Mouse (Mus musculus) liver, embryonic 11.5 days (tissue): ENCODE results near the gene Gm14685. TPM values are rescaled to one million over a fixed set of nuclear protein-coding genes. Genes with fewer than 3 reads are reported as not detected.
"Not testable (repeated sequence)": the region's sequence is repeated elsewhere in the genome, so short reads cannot be mapped to it uniquely, and the experiment has no call there.

Experiments
- ATAC-seq: fragments of 200-750 bp; cut with Nextera tagmentation; replicated peaks from 2 replicates; pipeline ENCODE4 v1.8.0; 2017; ENCODE audit warnings: moderate number of reproducible peaks, mild to moderate bottlenecking, moderate TSS enrichment, moderate library complexity; ENCODE audit not compliant: low FRiP score
- DNase-seq: peaks from one replicate; pipeline ENCODE4 v3.0.0-alpha.2; 2017; ENCODE audit warnings: low spot score
- H3K27ac ChIP-seq: fragments of 300-500 bp; sonication (generic); 2 replicates; pipeline ENCODE4 v1.5.1; 2014; ENCODE audit warnings: mild to moderate bottlenecking, low read depth, low read length, control low read depth
- H3K27me3 ChIP-seq: fragments of 300-500 bp; sonication (generic); replicated peaks from 2 replicates; pipeline ENCODE4 v1.6.1; 2014; ENCODE audit warnings: low read length, mixed read lengths; ENCODE audit not compliant: control insufficient read depth, insufficient read depth
- H3K36me3 ChIP-seq: fragments of 300-500 bp; sonication (generic); 2 replicates; pipeline ENCODE4 v1.6.1; 2014; ENCODE audit warnings: mild to moderate bottlenecking, low read length, moderate library complexity, mixed read lengths; ENCODE audit not compliant: control insufficient read depth, insufficient read depth
- H3K4me1 ChIP-seq: fragments of 300-500 bp; sonication (generic); replicated peaks from 2 replicates; pipeline ENCODE4 v1.6.1; 2014; ENCODE audit warnings: low read length, mixed read lengths; ENCODE audit not compliant: control insufficient read depth, insufficient read depth
- H3K4me2 ChIP-seq: fragments of 300-500 bp; sonication (generic); 2 replicates; pipeline ENCODE4 v1.6.1; 2014; ENCODE audit warnings: mild to moderate bottlenecking, control low read depth, moderate library complexity
- H3K4me3 ChIP-seq: fragments of 300-500 bp; sonication (generic); 2 replicates; pipeline ENCODE4 v1.5.1; 2014; ENCODE audit warnings: low read depth, low read length, control low read depth
- H3K9ac ChIP-seq: fragments of 300-500 bp; sonication (generic); 2 replicates; pipeline ENCODE4 v1.6.1; 2014; ENCODE audit warnings: low read depth, low read length, control low read depth
- H3K9me3 ChIP-seq: fragments of 300-500 bp; sonication (generic); 2 replicates; pipeline ENCODE4 v1.6.1; 2016; ENCODE audit warnings: low read length, inconsistent platforms, mixed read lengths; ENCODE audit not compliant: control insufficient read depth
- WGBS: fragments of 180-500 bp; shearing (Covaris S2); extraction: QIAGEN DNeasy Blood & Tissue Kit; methylation state at CpG from one replicate; pipeline ENCODE4 v1.1.7; 2014; 5-methylcytosine and 5-hydroxymethylcytosine counted together
- polyA plus RNA-seq: library from polyadenylated mRNA; unstranded; fragments of >200 nt; fragmentation: Nextera tagmentation; extraction: Ambion mirVana; gene quantifications from 2 replicates; pipeline ENCODE4 v1.2.1, GENCODE M21; 2014

The Gm14685 gene
- 0.13 TPM in 1 of 2 replicates, not detected in the other for polyA plus RNA-seq

DNA sequence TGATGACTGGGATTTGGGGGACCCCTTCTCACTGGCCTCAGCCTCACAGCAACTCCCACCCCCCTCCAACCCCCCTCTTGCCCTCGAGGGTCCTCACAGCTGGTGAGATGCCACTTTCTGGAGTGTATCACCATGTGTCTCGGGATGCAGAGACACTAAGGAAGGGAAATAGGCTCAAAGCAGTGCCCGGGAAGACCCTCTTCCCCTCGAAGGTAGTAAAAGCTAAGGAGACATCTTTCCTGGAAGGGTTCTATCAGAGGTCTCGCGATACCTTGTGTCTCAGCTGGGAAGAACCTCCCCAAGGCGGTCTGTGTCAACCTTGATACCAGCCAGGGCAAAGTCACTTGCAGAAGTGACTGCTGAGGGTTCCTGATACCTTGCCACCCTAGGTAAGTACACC, at the start of gene Gm14685:
TSS of gene Gm14685 (plus strand) at position 301 of the 400 bp plus-strand sequence.
- H3K4me2 ChIP-seq, H3K4me1 ChIP-seq, H3K9ac ChIP-seq, DNase-seq, ATAC-seq, H3K27me3 ChIP-seq, H3K4me3 ChIP-seq, H3K36me3 ChIP-seq, H3K9me3 ChIP-seq, H3K27ac ChIP-seq: not testable (repeated sequence)
- WGBS: no CpG with 5 or more reads among the region's 7 CpGs

DNA sequence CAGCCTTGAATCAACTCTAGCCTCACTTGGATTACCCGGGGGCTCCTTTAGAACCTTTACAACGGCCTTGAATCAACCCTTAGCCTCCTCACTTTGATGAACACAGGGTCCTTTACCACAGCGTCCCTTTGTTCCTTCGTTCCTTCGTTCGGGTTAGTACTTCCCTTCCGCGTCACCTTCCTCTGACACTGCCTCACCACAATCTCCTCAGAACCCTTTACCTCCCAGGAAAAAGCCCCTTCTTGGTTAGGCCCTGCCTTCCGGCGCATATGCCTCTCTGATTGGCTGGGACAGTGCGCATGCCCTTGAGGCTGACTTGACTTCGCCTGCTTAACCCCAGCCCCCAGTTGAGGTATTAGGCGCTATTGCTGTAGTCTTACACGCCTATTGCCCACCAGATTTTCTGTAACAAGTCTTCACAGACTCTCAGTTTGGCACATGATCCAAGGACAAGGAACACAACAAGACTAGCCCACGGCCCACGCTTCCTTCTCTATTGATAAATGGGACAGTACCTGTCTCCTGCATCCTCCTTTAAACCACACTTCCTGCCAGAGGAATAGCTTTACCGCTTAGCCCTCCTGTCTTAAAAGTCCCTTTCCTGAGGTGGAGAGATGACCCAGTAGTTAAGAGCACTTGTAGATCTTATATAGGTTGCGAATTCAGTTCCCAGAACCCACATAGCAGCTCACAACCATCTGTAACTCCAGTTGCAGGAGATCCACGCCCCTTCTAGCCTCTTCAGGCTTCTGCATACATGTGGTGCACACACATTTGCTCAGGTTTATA, 34.4 kb upstream of the Gm14685 start, which contains the start of gene Xlr4a:
TSS of gene Xlr4a (minus strand) at position 212 of the 789 bp plus-strand sequence.
- not testable (repeated sequence) for H3K4me2 ChIP-seq, H3K9me3 ChIP-seq, H3K27me3 ChIP-seq, H3K4me1 ChIP-seq, H3K36me3 ChIP-seq, ATAC-seq, H3K9ac ChIP-seq, H3K4me3 ChIP-seq, DNase-seq, H3K27ac ChIP-seq
- 61% methylated on average over 17 of the region's 19 CpGs for WGBS

DNA sequence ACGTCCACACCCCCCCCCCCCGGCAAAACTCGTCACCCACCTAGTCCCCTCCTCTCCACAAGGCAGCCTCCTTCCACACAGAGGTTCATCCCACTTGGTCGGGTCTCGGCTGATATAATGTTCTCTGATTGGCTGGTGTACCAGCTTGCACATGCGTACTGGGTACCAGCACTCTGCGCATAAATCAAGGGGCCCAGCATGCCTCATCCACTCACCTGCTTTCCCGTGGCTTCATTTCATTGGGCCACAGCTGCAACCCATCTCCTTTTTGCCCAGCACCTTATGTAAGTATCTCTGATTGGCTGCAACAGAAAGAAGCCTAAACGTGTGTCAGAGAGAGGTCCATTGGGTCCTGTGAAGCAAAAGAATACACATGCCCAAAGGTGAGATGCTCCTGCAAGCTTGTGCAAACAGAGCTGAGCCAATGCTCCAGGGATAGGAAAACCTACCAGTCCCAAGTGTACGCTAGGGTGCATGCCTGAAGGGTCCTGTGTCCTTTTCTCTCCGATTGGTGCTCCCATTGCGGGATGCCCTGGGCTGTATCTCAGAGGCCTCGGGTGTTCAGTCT, 19.8 kb upstream of the Gm14685 start, which contains the start of gene Xlr3a:
TSS of gene Xlr3a (minus strand) at position 155 of the 568 bp plus-strand sequence.
- DNase-seq, H3K4me1 ChIP-seq, H3K27ac ChIP-seq, H3K4me2 ChIP-seq, H3K4me3 ChIP-seq, H3K36me3 ChIP-seq, H3K27me3 ChIP-seq, H3K9ac ChIP-seq, ATAC-seq, H3K9me3 ChIP-seq: not testable (repeated sequence)
- WGBS: 70% methylated on average over 13 of the region's 13 CpGs

DNA sequence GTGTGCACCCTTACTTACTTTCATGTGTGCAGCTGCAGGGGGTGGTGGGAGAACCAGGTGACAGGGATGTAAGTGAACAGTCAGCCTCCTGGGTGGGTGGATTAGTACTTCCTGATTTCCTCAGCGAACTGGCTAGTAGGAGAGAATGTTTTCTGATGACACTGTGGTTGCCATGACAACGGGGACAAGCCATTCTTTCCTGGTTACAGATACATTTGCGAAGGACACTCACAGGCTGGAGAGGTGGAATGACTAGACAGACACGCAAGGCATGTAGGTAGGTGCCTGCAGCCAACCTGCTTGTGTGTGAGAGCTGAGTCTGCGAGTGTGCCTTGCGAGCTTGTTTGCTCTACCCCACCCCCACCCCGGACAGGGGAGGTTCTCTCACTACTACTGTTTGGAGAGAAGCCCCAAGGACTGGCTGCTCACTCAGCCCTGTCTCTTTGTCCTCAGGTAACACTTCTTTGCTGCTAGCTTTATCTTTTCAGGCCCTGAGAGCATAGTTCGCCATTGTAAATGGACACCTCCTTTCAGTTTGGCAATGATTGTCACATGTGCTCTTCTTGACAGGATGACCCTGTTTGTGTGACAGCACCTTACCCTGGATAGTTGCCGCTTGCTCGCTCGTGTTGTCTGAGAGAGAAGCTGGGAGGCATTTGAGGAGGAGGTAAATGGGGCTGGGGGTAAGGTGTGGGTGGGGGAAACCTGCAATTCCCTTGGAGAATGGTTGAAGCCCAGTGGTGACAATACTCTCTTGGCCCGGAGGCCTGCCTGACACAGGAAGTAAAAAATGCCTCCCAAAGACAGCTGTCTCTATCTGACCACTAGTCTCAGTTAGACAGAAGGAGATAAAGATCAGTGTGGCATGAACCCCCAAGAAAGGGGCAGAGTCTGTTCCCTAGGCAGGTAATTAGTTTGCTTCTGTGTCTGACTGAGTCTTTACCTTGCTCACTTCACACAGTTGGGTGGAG, 6.3 kb downstream of the Gm14685 start:
- not testable (repeated sequence) for H3K9ac ChIP-seq, H3K4me2 ChIP-seq, H3K36me3 ChIP-seq, H3K27ac ChIP-seq, H3K4me3 ChIP-seq, H3K4me1 ChIP-seq, DNase-seq, H3K27me3 ChIP-seq, ATAC-seq, H3K9me3 ChIP-seq
- no CpG with 5 or more reads among the region's 12 CpGs for WGBS

DNA sequence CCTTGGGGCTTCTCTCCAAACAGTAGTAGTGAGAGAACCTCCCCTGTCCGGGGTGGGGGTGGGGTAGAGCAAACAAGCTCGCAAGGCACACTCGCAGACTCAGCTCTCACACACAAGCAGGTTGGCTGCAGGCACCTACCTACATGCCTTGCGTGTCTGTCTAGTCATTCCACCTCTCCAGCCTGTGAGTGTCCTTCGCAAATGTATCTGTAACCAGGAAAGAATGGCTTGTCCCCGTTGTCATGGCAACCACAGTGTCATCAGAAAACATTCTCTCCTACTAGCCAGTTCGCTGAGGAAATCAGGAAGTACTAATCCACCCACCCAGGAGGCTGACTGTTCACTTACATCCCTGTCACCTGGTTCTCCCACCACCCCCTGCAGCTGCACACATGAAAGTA, 26.4 kb downstream of the Gm14685 start:
- H3K4me3 ChIP-seq, H3K27me3 ChIP-seq, H3K4me1 ChIP-seq, H3K27ac ChIP-seq, H3K9ac ChIP-seq, H3K36me3 ChIP-seq, DNase-seq, H3K9me3 ChIP-seq, ATAC-seq, H3K4me2 ChIP-seq: not testable (repeated sequence)
- WGBS: no CpG with 5 or more reads among the region's 7 CpGs

DNA sequence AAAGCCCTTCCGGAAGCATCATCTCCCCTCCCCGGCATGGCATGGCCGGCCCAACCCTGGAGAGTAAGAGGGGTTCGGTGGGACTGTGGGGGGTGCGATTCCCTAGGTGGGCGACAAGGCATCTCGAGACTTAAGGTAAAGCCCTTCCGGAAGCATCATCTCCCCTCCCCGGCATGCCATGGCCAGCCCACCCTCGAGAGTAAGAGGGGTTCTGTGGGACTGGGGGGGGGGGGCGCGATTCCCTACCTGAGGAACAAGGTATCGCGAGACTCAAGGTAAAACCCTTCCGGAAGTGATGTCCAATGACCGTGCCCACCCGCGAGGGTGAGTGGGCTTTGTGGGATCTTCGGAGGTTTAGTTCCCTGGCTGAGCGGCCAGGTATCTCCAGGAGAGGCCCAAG, 31.6 kb downstream of the Gm14685 start, which contains the start of gene Xlr5b:
TSS of gene Xlr5b (plus strand) at position 301 of the 400 bp plus-strand sequence.
- not testable (repeated sequence) for DNase-seq, H3K9me3 ChIP-seq, H3K36me3 ChIP-seq, H3K4me2 ChIP-seq, H3K4me3 ChIP-seq, H3K27me3 ChIP-seq, ATAC-seq, H3K4me1 ChIP-seq, H3K9ac ChIP-seq, H3K27ac ChIP-seq
- no CpG with 5 or more reads among the region's 20 CpGs for whole genome bisulfite sequencing

DNA sequence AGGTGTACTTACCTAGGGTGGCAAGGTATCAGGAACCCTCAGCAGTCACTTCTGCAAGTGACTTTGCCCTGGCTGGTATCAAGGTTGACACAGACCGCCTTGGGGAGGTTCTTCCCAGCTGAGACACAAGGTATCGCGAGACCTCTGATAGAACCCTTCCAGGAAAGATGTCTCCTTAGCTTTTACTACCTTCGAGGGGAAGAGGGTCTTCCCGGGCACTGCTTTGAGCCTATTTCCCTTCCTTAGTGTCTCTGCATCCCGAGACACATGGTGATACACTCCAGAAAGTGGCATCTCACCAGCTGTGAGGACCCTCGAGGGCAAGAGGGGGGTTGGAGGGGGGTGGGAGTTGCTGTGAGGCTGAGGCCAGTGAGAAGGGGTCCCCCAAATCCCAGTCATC, 32.5 kb downstream of the Gm14685 start, which contains the start of gene DXBay18:
TSS of gene DXBay18 (minus strand) at position 101 of the 400 bp plus-strand sequence.
- H3K36me3 ChIP-seq, DNase-seq, ATAC-seq, H3K9ac ChIP-seq, H3K9me3 ChIP-seq, H3K27ac ChIP-seq, H3K27me3 ChIP-seq, H3K4me1 ChIP-seq, H3K4me2 ChIP-seq, H3K4me3 ChIP-seq: not testable (repeated sequence)
- WGBS: no CpG with 5 or more reads among the region's 7 CpGs

DNA sequence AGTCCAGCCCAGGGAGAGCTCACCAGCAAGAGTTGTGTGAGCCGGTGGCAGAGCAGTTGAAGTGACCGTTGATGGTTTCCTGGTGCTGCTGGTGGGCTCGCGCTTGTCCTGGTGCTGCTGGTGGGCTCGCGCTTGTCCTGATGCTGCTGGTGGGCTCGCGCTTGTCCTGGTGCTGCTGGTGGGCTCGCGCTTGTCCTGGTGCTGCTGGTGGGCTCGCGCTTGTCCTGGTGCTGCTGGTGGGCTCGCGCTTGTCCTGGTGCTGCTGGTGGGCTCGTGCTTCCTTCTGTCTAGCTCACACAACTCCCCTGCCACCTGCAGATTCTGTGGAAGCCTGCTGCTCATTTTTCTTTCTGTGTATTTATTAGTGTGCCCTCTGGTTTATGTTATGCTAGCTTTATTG, 60.0 kb downstream of the Gm14685 start, which contains the start of gene Spin2d:
TSS of gene Spin2d (minus strand) at position 101 of the 400 bp plus-strand sequence.
- WGBS: 76% methylated on average over 6 of the region's 15 CpGs
- H3K9me3 ChIP-seq, H3K4me1 ChIP-seq, H3K36me3 ChIP-seq, H3K27me3 ChIP-seq, H3K27ac ChIP-seq, H3K4me2 ChIP-seq, DNase-seq, H3K9ac ChIP-seq, H3K4me3 ChIP-seq, ATAC-seq: not testable (repeated sequence)
